Mouse (Mus musculus) liver, adult 2 months (tissue): Measurements from ENCODE around the gene Rras. TPM values are rescaled to one million over a fixed set of nuclear protein-coding genes. Genes with fewer than 3 reads are reported as not detected.

Experiments
- DNase-seq: peaks from one replicate; pipeline ENCODE4 v3.0.0-alpha.2; 2011; ENCODE audit warnings: low read depth, low spot score; ENCODE audit errors: extremely low read depth
- H3K27ac ChIP-seq: fragments of 200-500 bp; replicated peaks from 2 replicates; pipeline ENCODE4 v1.5.1; 2012; ENCODE audit warnings: low read depth, mild to moderate bottlenecking, control low read depth, inconsistent platforms, low read length; ENCODE audit not compliant: insufficient read depth
- H3K27me3 ChIP-seq: fragments of 200-500 bp; 2 replicates; pipeline ENCODE4 v1.6.1; 2012; ENCODE audit warnings: mild to moderate bottlenecking, moderate library complexity, low read length, inconsistent platforms; ENCODE audit not compliant: control insufficient read depth, insufficient read depth
- H3K36me3 ChIP-seq: fragments of 200-500 bp; 2 replicates; pipeline ENCODE4 v1.6.1; 2012; ENCODE audit warnings: low read length, inconsistent platforms; ENCODE audit not compliant: control insufficient read depth, insufficient read depth
- H3K4me1 ChIP-seq: fragments of 200-500 bp; 2 replicates; pipeline ENCODE4 v1.6.1; 2011; ENCODE audit warnings: low read length; ENCODE audit not compliant: control insufficient read depth, insufficient read depth
- H3K4me3 ChIP-seq: fragments of 200-500 bp; 2 replicates; pipeline ENCODE4 v1.5.1; 2011; ENCODE audit warnings: low read depth, mild to moderate bottlenecking, control low read depth, low read length, moderate library complexity; ENCODE audit not compliant: insufficient read depth
- H3K79me2 ChIP-seq: fragments of 200-500 bp; 2 replicates; pipeline ENCODE4 v1.6.1; 2012; ENCODE audit warnings: inconsistent platforms, mild to moderate bottlenecking, low read length, moderate library complexity; ENCODE audit not compliant: control insufficient read depth, insufficient read depth
- H3K9ac ChIP-seq: fragments of 200-500 bp; 2 replicates; pipeline ENCODE4 v1.6.1; 2012; ENCODE audit warnings: low read depth, mild to moderate bottlenecking, control low read depth, inconsistent platforms, low read length
- CTCF ChIP-seq: fragments of 200-500 bp; IDR thresholded peaks from 2 replicates; pipeline ENCODE4 v1.5.1; 2011; ENCODE audit warnings: low read depth, low read length, control low read depth
- POLR2A ChIP-seq: fragments of 200-500 bp; IDR thresholded peaks from 2 replicates; pipeline ENCODE4 v1.6.1; 2011; ENCODE audit warnings: low read length, control low read depth; ENCODE audit not compliant: insufficient read depth; ENCODE audit errors: extremely low read depth
- WGBS: fragments of 180-500 bp; shearing (Covaris S2); methylation state at CpG from one replicate; pipeline ENCODE4 v1.1.7; 2018; 5-methylcytosine and 5-hydroxymethylcytosine counted together
- polyA plus RNA-seq: library from polyadenylated mRNA; depleted of rRNA; stranded (reverse); fragments of >200 nt; gene quantifications from 2 replicates; pipeline ENCODE4 v1.2.3, GENCODE M21; 2012; rRNA removed
- total RNA-seq: library from RNA; depleted of rRNA; stranded (reverse); fragments of >200 nt; gene quantifications from 2 replicates; pipeline ENCODE4 v1.2.3, GENCODE M21; 2014; rRNA removed

Gene Rras
- total RNA-seq (8.9 and 13.9 TPM in 2 replicates), polyA plus RNA-seq (53.4 and 54.9 TPM in 2 replicates)

DNA sequence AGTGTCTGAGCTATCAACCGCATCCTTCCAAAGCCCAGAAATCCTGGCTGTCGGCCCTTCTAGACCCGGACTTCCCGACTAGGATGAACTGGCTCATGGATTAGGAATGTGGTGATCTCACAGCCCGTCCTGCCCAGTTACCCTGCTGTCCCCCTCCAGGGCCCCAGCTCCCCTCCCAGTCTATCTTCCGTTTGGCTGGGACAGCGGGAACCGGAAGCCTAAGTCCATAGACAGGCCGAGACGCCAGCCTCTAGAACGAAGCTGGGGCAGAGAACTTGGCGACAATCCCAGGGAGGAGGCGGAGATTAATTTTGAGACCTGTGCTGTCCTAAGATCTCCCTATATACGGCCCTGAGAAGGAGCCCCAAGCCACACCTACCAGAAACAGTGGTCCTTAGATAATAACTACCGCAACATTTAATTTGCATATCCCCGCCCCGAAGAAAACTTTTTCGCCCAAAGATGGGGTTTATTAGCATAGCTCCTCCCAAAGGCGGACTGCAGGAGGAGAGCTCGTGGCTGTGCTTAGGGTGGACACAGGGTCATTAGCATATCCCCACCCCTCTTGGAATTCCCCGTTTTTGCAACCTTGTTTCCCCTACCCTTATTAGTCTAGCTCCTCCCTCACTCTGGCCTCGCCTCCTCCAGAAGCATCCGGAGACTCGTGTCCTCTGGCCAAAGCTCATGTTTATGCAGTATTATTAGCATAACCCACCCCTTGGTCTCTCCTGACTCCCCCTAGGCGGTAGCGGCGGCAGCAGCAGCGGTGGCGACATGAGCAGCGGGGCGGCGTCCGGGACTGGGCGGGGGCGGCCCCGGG, at the start of gene Rras:
TSS of gene Rras (plus strand) at position 720 of the 820 bp plus-strand sequence.
- Histone ChIP-seq H3K27me3 (no peaks in the 10 kb centered on the region), H3K4me3 (peak within 1 kb of the TSS; percentile 65), H3K4me1 (0 out of 2 replicates have a peak, but pooled peaks cover 5% of the 10 kb centered on the region), H3K79me2 (peaks cover 12% of the 10 kb centered on the region; the same call in 1 of the 2 replicates), H3K9ac (peak within 1 kb of the TSS; percentile 85), H3K27ac (peak within 1 kb of the TSS; percentile 92), H3K36me3 (peaks cover 1% of the 10 kb centered on the region; the same call in 1 of the 2 replicates)
- no peak for TF ChIP-seq CTCF
- TF ChIP-seq POLR2A, result peak; percentile 42; the same call in 1 of the 2 replicates
- WGBS, result under 1% methylated on average over 35 of the region's 36 CpGs
- DNase-seq, result peak; percentile 100

DNA sequence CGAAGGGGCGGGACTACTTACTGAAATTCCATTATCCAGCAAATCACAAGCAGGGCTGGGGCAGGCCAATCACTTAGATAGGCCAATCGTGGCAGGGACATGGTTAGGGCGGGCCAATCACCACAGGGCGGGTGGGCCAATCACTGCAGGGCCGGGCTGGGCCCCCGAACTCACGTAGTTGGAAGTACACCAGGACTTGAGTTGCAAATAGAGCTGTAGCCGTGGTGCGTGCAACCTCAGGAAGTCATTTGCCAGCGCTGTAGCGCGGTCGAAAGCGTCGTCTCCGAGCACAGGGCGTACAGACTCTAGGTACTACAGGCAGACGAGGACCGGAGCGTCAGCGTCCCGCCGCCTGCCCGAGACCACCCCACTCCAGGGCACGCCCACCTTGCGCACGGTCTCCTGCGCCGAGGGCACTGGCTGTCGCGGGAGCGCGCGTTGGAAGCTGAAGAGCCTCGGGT, 47.5 kb upstream of the Rras start:
- Histone ChIP-seq H3K9ac (peak overlapping the region; percentile 52), H3K4me3 (peak overlapping the region; percentile 65), H3K27ac (no peak overlapping the region), H3K4me1 (no peaks in the 10 kb centered on the region), H3K36me3 (no peaks in the 10 kb centered on the region), H3K79me2 (no peaks in the 10 kb centered on the region), H3K27me3 (no peaks in the 10 kb centered on the region)
- TF ChIP-seq CTCF (no peak), POLR2A (no peak)
- DNase-seq, result peak; percentile 78
- WGBS, result 1% methylated on average over 36 of the region's 36 CpGs

DNA sequence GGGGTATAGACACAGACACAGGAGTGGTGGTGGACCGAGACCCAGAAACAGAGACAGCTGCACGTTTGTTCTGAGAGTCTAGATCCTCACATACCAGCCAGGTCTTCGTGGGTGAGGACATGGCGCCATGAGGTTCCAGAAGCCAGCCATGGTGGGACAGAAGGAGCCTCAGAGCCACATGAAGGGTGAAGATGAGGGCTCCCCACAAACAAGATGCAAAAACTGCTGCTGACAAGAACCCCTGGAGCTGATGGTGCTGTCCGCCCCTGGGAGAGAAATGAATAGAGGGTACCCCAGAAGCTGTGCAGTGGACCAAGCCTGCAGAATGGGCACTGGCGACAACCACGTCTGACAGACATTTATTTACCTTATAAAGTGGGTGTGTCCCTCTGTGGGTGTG, 46.6 kb upstream of the Rras start:
- TF ChIP-seq CTCF, result no peak
- no peak for TF ChIP-seq POLR2A
- Histone ChIP-seq H3K27me3 (no peaks in the 10 kb centered on the region), H3K9ac (no peak overlapping the region), H3K27ac (no peak overlapping the region), H3K79me2 (no peaks in the 10 kb centered on the region), H3K4me1 (no peaks in the 10 kb centered on the region), H3K4me3 (no peak overlapping the region), H3K36me3 (no peaks in the 10 kb centered on the region)
- WGBS, result 69% methylated on average over 7 of the region's 7 CpGs
- DNase-seq, result no peak

DNA sequence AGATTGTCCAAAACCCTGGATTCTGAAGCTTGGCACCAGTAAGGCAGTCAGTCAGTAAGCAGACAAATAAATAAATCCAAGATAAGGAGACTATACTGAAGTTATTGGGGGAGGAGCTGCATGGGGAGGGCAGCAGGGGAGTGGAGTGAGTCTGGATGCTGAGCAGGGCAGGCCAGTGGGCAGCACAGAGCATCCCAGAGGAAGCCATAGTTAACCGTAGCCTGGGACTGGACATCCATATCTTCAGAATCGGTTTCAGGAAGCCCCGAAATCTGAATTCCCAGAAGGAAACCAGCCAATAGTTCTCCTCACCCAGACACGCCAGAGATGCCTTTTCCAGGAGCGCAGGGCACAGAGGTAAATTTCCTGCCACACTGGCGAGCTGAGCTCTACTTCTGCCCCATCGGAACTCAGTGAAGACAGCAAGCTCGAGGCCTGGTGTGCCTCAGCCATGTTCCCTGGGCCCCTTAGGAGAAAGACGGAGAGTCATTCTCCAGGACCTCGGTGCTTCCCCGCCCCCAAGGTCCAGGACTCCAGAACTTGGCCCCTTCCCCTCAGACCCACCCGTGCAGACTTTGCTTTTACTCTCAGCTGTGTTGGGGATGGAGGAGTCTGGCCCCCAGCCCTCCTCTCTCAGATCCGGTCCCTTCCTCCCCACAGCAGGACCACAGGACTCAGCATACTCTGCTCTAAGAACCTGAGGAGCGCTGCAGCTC, 44.2 kb upstream of the Rras start:
- Histone ChIP-seq H3K9ac (no peak overlapping the region), H3K27ac (no peak overlapping the region), H3K4me3 (no peak overlapping the region)

DNA sequence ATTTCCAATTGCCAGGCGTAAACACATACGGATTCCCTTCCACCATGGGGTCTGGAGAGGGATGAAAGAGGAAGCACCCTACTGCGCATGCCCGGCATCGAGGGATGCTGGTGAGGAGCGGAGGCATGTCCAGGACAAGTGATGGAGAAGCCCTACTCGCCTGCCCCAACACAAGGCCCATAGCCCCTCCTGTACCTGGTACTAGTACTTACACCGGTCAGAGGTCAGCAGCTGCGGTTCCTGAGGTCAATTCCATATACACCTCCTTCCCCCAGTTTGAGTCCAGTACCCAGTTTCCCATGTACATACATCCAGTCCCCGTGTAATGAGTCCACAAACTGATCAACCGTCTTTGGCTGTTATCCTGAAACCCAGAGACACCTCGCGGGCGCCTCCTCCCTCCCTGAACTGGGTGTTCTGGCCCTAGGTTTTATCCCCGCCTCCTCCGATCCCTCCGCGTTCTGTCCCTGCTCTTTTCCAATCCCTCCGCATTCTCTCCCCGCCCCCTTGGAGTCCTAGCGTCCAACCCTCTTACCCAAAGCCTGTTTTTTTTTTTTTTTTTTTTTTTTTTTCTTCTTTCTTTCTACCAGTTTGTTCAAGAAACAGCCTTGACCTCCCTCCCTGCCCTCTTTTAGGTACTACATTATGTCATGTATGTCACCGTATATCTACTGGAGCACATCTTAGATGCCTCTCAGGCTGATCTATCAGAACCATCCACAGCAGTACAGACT, 43.2 kb upstream of the Rras start, which contains the start of gene Cpt1c:
TSS of gene Cpt1c (minus strand) at position 469 of the 734 bp plus-strand sequence.
- Histone ChIP-seq H3K27me3 (no peaks in the 10 kb centered on the region), H3K4me1 (no peaks in the 10 kb centered on the region), H3K9ac (no peak within 1 kb of the TSS), H3K36me3 (no peaks in the 10 kb centered on the region), H3K79me2 (no peaks in the 10 kb centered on the region), H3K27ac (no peak within 1 kb of the TSS), H3K4me3 (peak within 1 kb of the TSS; percentile 15; the same call in 1 of the 2 replicates)
- whole genome bisulfite sequencing, result 10% methylated on average over 22 of the region's 22 CpGs
- TF ChIP-seq CTCF (no peak), POLR2A (no peak)
- peak; percentile 40 for DNase-seq

More for the DNA sequence above, 44.2 kb upstream of the Rras start:
- DNase-seq, result no peak
- no peaks in the 10 kb centered on the region for H3K36me3 ChIP-seq
- no peaks in the 10 kb centered on the region for H3K4me1 ChIP-seq
- 58% methylated on average over 14 of the region's 14 CpGs for WGBS
- TF ChIP-seq POLR2A (no peak), CTCF (no peak)
- H3K79me2 ChIP-seq, result no peaks in the 10 kb centered on the region
- no peaks in the 10 kb centered on the region for H3K27me3 ChIP-seq
